In genomic region chr16:45966604-45967003, GRCm38 (mm10) we compare ENCODE assay signal across 24 mouse cellular contexts. TPM values are rescaled to one million over a fixed set of nuclear protein-coding genes. Genes with fewer than 3 reads are reported as not detected.
DNase-seq lines count a peak whose midpoint lies in the region; ATAC-seq and TF ChIP-seq lines count a peak whose summit lies in the region.
"Had no signal": no experiment of that assay in that cellular context is flagged by ENCODE, and none has a peak within 500 bp of the region (broad histone marks: within the 10 kb centered on the region; RNA-seq: fewer than 3 reads in every experiment).

No protein-coding gene starts in this region.

- H3K9me3 ChIP-seq in liver, embryonic 12.5 days (replicated peaks), result no peaks in the 10 kb centered on the region
- no peaks in the 10 kb centered on the region for H3K9me3 ChIP-seq in midbrain, embryonic 11.5 days (ENCODE audit: control insufficient read depth, low read length)
- no peaks in the 10 kb centered on the region for H3K9me3 ChIP-seq in midbrain, embryonic 10.5 days (replicated peaks)
- no peaks in the 10 kb centered on the region for H3K9me3 ChIP-seq in kidney, postnatal 0 days (replicated peaks; ENCODE audit: low read length)
- H3K9me3 ChIP-seq: embryonic facial prominence, embryonic 15.5 days; forebrain, embryonic 10.5 days; heart, embryonic 13.5 days; liver, embryonic 13.5 days; neural tube, embryonic 15.5 days had no signal

- 10% methylated on average over 5 of the region's 5 CpGs for WGBS in liver, adult 2 months
- 41% methylated on average over 5 of the region's 5 CpGs for WGBS in liver, embryonic 12.5 days (ENCODE audit: insufficient replicate concordance)
- WGBS in midbrain, embryonic 11.5 days, result 86% methylated on average over 5 of the region's 5 CpGs
- WGBS in midbrain, embryonic 10.5 days, result 87% methylated on average over 5 of the region's 5 CpGs
- 46% methylated on average over 5 of the region's 5 CpGs for WGBS in kidney, postnatal 0 days

- peaks cover 70% of the 10 kb centered on the region for H3K36me3 ChIP-seq in liver, adult 2 months (ENCODE audit: control insufficient read depth, insufficient read depth, low read length)
- H3K36me3 ChIP-seq in liver, embryonic 12.5 days, result no peaks in the 10 kb centered on the region
- no peaks in the 10 kb centered on the region for H3K36me3 ChIP-seq in midbrain, embryonic 11.5 days (ENCODE audit: control insufficient read depth, insufficient read depth, low read length)
- H3K36me3 ChIP-seq in midbrain, embryonic 10.5 days, result no peaks in the 10 kb centered on the region
- H3K36me3 ChIP-seq in kidney, postnatal 0 days (ENCODE audit: insufficient read depth, low read length), result no peaks in the 10 kb centered on the region
- H3K36me3 ChIP-seq: embryonic facial prominence, embryonic 15.5 days; forebrain, embryonic 10.5 days; heart, embryonic 13.5 days; liver, embryonic 13.5 days had no signal

- TF ChIP-seq CTCF in liver, adult 2 months (IDR thresholded peaks at IDR 0.05; ENCODE audit: low read depth, low read length), result no peak
- TF ChIP-seq CTCF in kidney, postnatal 0 days (IDR thresholded peaks at IDR 0.05; ENCODE audit: low read depth), result no peak

- H3K79me2 ChIP-seq in liver, adult 2 months (ENCODE audit: control insufficient read depth, insufficient read depth, low read length), result no peaks in the 10 kb centered on the region; the same call in 1 of the 2 replicates

- DNase-seq in liver, adult 2 months (ENCODE audit: extremely low read depth, low read depth, low spot score), result peak; percentile 97
- DNase-seq in midbrain, embryonic 11.5 days (ENCODE audit: low spot score, missing footprints), result peak; percentile 84
- no peak for DNase-seq in midbrain, embryonic 10.5 days (ENCODE audit: low spot score)
- DNase-seq in kidney, postnatal 0 days (ENCODE audit: low spot score), result peak; percentile 36
- DNase-seq in layer of hippocampus, adult 9-11 months, result no peak
- DNase-seq in gastrocnemius, adult 18-20 months (ENCODE audit: low spot score), result no peak
- DNase-seq: adrenal gland, postnatal 36 days; cerebellum, adult 18-20 months; cerebellum, postnatal 25 days; embryo, embryonic 11 days; forebrain, postnatal 0 days; gastrocnemius, postnatal 10 days; heart, adult 11 months; left cerebral cortex, postnatal 4 days; liver, embryonic 13.5 days had no signal

- peak overlapping the region; percentile 60 for H3K9ac ChIP-seq in liver, adult 2 months (ENCODE audit: low read depth, low read length)
- H3K9ac ChIP-seq in liver, embryonic 12.5 days, result no peak overlapping the region
- no peak overlapping the region for H3K9ac ChIP-seq in midbrain, embryonic 11.5 days (ENCODE audit: low read length)
- no peak overlapping the region for H3K9ac ChIP-seq in kidney, postnatal 0 days (ENCODE audit: low read depth, low read length)
- H3K9ac ChIP-seq: embryonic facial prominence, embryonic 15.5 days; forebrain, postnatal 0 days; heart, embryonic 13.5 days; hindbrain, embryonic 14.5 days; liver, embryonic 13.5 days; neural tube, embryonic 15.5 days had no signal

- peak overlapping the region; percentile 37 for H3K4me3 ChIP-seq in liver, adult 2 months (ENCODE audit: insufficient read depth, low read depth, low read length)
- no peak overlapping the region for H3K4me3 ChIP-seq in liver, embryonic 12.5 days
- no peak overlapping the region for H3K4me3 ChIP-seq in midbrain, embryonic 11.5 days (ENCODE audit: low read depth, low read length)
- H3K4me3 ChIP-seq in midbrain, embryonic 10.5 days, result no peak overlapping the region
- H3K4me3 ChIP-seq in kidney, postnatal 0 days (replicated peaks; ENCODE audit: low read depth, low read length), result no peak overlapping the region
- H3K4me3 ChIP-seq: embryonic facial prominence, embryonic 15.5 days; forebrain, embryonic 10.5 days; heart, embryonic 13.5 days; left cerebral cortex, adult 2 months; liver, embryonic 13.5 days; megakaryocyte, embryonic 14.5 days; neural tube, embryonic 15.5 days had no signal

- peaks cover 16% of the 10 kb centered on the region for H3K4me1 ChIP-seq in liver, adult 2 months (ENCODE audit: control insufficient read depth, insufficient read depth, low read length)
- H3K4me1 ChIP-seq in liver, embryonic 12.5 days, result peaks cover 6% of the 10 kb centered on the region; the same call in 1 of the 2 replicates
- no peaks in the 10 kb centered on the region for H3K4me1 ChIP-seq in midbrain, embryonic 11.5 days (ENCODE audit: control insufficient read depth, insufficient read depth, low read length)
- H3K4me1 ChIP-seq in midbrain, embryonic 10.5 days, result no peaks in the 10 kb centered on the region
- H3K4me1 ChIP-seq in kidney, postnatal 0 days (replicated peaks; ENCODE audit: insufficient read depth, low read length), result no peaks in the 10 kb centered on the region; the same call in 1 of the 2 replicates
- H3K4me1 ChIP-seq: embryonic facial prominence, embryonic 15.5 days; forebrain, embryonic 10.5 days; neural tube, embryonic 15.5 days had no signal

- TF ChIP-seq POLR2A in liver, adult 2 months (IDR thresholded peaks at IDR 0.05; ENCODE audit: extremely low read depth, insufficient read depth, low read length), result no peak

- ATAC-seq in liver, embryonic 12.5 days, result no peak
- no peak for ATAC-seq in midbrain, embryonic 11.5 days (ENCODE audit: low FRiP score)
- no peak for ATAC-seq in kidney, postnatal 0 days (replicated peaks; ENCODE audit: low FRiP score, low read depth)
- ATAC-seq: forebrain, postnatal 0 days had no signal

- H3K4me2 ChIP-seq in liver, embryonic 12.5 days, result no peak overlapping the region
- no peak overlapping the region for H3K4me2 ChIP-seq in midbrain, embryonic 11.5 days
- no peak overlapping the region for H3K4me2 ChIP-seq in kidney, postnatal 0 days (ENCODE audit: low read length)
- H3K4me2 ChIP-seq: embryonic facial prominence, embryonic 15.5 days; heart, embryonic 13.5 days; hindbrain, embryonic 14.5 days; liver, embryonic 13.5 days; neural tube, embryonic 15.5 days had no signal

- peak overlapping the region; percentile 98 for H3K27ac ChIP-seq in liver, adult 2 months (replicated peaks; ENCODE audit: insufficient read depth, low read depth, low read length)
- no peak overlapping the region for H3K27ac ChIP-seq in liver, embryonic 12.5 days
- H3K27ac ChIP-seq in midbrain, embryonic 11.5 days (ENCODE audit: low read depth, low read length), result no peak overlapping the region
- H3K27ac ChIP-seq in midbrain, embryonic 10.5 days (replicated peaks), result no peak overlapping the region
- H3K27ac ChIP-seq in kidney, postnatal 0 days, result peak overlapping the region; percentile 42
- H3K27ac ChIP-seq: embryonic facial prominence, embryonic 15.5 days; forebrain, embryonic 10.5 days; heart, embryonic 13.5 days; hindbrain, embryonic 14.5 days; left cerebral cortex, adult 2 months; liver, embryonic 13.5 days; neural tube, embryonic 15.5 days; stomach, postnatal 0 days had no signal

- H3K27me3 ChIP-seq in liver, adult 2 months (ENCODE audit: control insufficient read depth, insufficient read depth, low read length), result no peaks in the 10 kb centered on the region
- H3K27me3 ChIP-seq in liver, embryonic 12.5 days (replicated peaks), result no peaks in the 10 kb centered on the region
- H3K27me3 ChIP-seq in midbrain, embryonic 11.5 days (ENCODE audit: control insufficient read depth, insufficient read depth, low read length), result no peaks in the 10 kb centered on the region
- no peaks in the 10 kb centered on the region for H3K27me3 ChIP-seq in midbrain, embryonic 10.5 days (ENCODE audit: low read depth, poor library complexity, severe bottlenecking)
- H3K27me3 ChIP-seq in kidney, postnatal 0 days (ENCODE audit: insufficient read depth, low read length), result no peaks in the 10 kb centered on the region
- H3K27me3 ChIP-seq: embryonic facial prominence, embryonic 15.5 days; heart, embryonic 13.5 days; liver, embryonic 13.5 days; neural tube, embryonic 15.5 days had no signal

RNA-seq across cellular contexts. Expression of gene Phldb2, which starts 13.2 kb away (rescaled TPM):
- 51.2 and 58.3 TPM in 2 replicates for total RNA-seq in liver, adult 2 months (2014; rRNA removed)
- polyA plus RNA-seq in liver, adult 2 months (2012; rRNA removed), result 19.1 and 20.0 TPM in 2 replicates
- 17.4 TPM in 2 replicates for polyA plus RNA-seq in liver, embryonic 12.5 days (2016; fragmentation: Nextera tagmentation; extraction: Ambion mirVana)
- 28.2 and 29.0 TPM in 2 replicates for polyA plus RNA-seq in midbrain, embryonic 11.5 days (2014; fragmentation: Nextera tagmentation; extraction: Ambion mirVana)
- 31.4 and 33.4 TPM in 2 replicates for polyA plus RNA-seq in midbrain, embryonic 10.5 days (2016; fragmentation: Nextera tagmentation; extraction: Ambion mirVana)
- 74.2 and 84.0 TPM in 2 replicates for polyA plus RNA-seq in kidney, postnatal 0 days (2015; fragmentation: Nextera tagmentation; extraction: Ambion mirVana)
- total RNA-seq in gastrocnemius, adult 18-20 months (2021), result 1 to 10 TPM; 4.8 to 9.2 TPM

RNA-seq across cellular contexts. Expression of gene Plcxd2, which starts 43.4 kb away (rescaled TPM):
- 40.7 and 43.6 TPM in 2 replicates for total RNA-seq in liver, adult 2 months (2014; rRNA removed)
- 20.2 and 20.8 TPM in 2 replicates for polyA plus RNA-seq in liver, adult 2 months (2012; rRNA removed)
- polyA plus RNA-seq in liver, embryonic 12.5 days (2016; fragmentation: Nextera tagmentation; extraction: Ambion mirVana), result 3.3 and 3.8 TPM in 2 replicates
- 3.1 and 3.4 TPM in 2 replicates for polyA plus RNA-seq in midbrain, embryonic 11.5 days (2014; fragmentation: Nextera tagmentation; extraction: Ambion mirVana)
- 2.0 and 3.9 TPM in 2 replicates for polyA plus RNA-seq in midbrain, embryonic 10.5 days (2016; fragmentation: Nextera tagmentation; extraction: Ambion mirVana)
- 0.93 and 1.0 TPM in 2 replicates for polyA plus RNA-seq in kidney, postnatal 0 days (2015; fragmentation: Nextera tagmentation; extraction: Ambion mirVana)
- total RNA-seq in gastrocnemius, adult 18-20 months (2021), result under 1 TPM; 0.11 to 0.12 TPM

Comparison
In these comparisons a context has a peak if more than half of its experiments do, and no peak if none do; other contexts are left out.
1. DNase-seq: peak in liver, adult 2 months (single experiment), midbrain, embryonic 11.5 days (single experiment) and kidney, postnatal 0 days (single experiment); none in midbrain, embryonic 10.5 days (single experiment), layer of hippocampus, adult 9-11 months (single experiment) and gastrocnemius, adult 18-20 months (single experiment).
2. H3K27ac ChIP-seq: peak in liver, adult 2 months (single experiment) and kidney, postnatal 0 days (single experiment); none in liver, embryonic 12.5 days (single experiment), midbrain, embryonic 11.5 days (single experiment) and midbrain, embryonic 10.5 days (single experiment).